Mouse (Mus musculus) common myeloid progenitor, adult 5-6 weeks (primary cell): ENCODE measurements around the gene AC124502.3. TPM values are rescaled to one million over a fixed set of nuclear protein-coding genes. Genes with fewer than 3 reads are reported as not detected.

Experiments used
- ATAC-seq: replicated peaks from 2 replicates; pipeline ENCODE4 v1.8.0; 2016; ENCODE audit warnings: low read depth, mild to moderate bottlenecking, moderate TSS enrichment, inconsistent platforms; ENCODE audit not compliant: poor library complexity, severe bottlenecking
- total RNA-seq: library from RNA; stranded (forward); fragments of 200-1000, 187-1606 nt; gene quantifications from 2 replicates; pipeline ENCODE4 v1.2.3, GENCODE M21; 2017

AC124502.3 gene
- total RNA-seq, 1 experiment from 2014 or later: not detected

DNA sequence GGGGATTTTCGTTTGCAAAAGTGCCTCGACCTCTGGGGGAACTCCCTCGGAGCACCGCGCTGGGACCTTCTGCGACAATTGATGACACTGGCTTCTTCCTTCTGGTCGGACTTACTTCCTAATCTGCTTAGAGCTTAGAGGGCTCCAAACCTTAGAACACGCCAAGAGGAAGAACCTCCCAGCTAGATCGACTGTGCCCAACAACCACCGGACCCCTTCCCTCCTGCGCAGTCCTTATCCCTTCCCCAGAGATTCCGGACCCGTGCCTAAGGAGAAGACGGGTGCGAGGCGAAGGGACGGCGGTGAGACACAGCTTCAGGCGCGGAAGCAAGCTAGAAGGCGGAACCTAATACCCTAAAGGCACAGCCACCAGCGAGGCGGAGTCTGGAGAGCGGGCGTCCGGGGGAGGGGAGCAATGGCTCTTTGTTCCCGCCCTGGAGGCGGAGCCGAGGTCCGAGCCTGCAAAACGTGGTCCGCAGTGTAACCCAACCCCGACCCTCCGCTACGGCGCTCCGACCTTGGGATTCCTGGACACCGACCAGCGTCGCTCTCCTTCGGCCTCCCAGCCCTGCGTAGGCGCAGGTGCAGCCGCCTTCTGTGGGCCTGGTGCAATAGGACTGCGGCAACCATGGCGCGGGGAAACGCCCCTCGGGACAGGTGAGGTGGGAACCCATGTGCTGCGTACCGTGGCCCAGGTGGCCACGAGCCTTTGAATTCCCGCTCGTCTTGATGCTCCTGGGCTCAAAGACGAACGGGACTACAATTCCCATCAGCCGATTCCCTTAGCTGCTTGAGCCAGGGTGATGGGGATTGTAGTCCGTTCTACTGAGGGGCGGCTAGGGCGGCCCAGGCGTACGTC lies 14.8 kb upstream of the AC124502.3 start, which contains the start of gene Slc29a2:
Gene Slc29a2, plus strand, starts transcription at position 240 of the 859 bp plus-strand sequence.
- ATAC-seq: peak; percentile 97

DNA sequence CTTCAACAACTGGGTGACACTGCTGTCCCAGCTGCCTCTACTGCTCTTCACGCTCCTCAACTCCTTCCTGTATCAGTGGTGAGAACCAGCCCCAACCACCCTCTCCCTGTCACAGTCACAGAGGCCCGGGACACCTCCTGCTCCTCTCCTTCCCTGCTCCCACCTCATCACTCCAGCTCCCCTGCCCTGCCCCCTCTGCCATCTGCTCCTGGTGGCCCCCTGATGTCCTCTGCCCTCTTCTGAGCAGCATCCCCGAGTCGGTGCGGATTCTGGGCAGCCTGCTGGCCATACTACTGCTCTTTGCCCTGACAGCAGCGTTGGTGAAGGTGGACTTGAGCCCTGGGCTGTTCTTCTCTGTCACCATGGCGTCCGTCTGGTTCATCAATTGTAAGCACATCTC lies 12.6 kb upstream of the AC124502.3 start:
- no peak for ATAC-seq

DNA sequence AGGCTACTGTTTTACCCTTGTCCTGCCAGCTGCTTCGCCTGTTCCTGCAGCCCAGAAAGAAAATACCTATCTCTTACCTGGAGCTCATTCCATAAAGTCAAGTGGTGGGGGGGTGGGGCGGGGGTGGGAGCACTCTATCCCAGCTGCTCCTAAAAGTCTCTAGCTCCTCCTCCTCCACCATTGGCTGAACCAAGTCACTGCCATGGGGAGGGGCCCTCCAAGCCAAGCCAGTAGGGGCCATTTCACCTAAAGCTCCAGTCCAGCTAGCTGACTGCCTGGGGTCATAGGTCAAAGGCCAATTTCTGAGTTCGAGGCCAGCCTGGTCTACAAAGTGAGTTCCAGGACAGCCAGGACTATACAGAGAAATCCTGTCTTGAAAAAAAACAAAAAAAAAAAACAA lies 6.0 kb upstream of the AC124502.3 start:
- ATAC-seq: no peak

DNA sequence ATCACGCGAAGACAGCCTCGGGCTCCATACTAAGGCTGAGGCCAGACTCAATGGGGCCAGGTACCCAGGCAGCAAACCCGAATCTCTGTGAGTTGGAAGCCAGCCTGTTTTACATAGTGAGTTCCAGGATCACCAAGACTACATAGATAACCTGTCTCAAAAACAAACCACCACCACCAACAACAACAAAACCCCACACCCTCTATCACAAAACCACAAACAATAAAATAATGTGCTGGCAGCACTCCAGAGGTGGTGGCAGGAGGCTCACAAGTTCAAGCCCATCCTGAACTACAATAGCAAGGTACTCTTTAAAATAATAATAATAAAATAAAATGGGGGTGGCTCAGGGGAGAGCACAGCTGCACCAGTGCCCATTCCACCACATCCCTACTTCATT lies 2.1 kb upstream of the AC124502.3 start:
- no peak for ATAC-seq

GRCm38 (mm10) chr19:5037678-5038571 lies 766 bp upstream of the AC124502.3 start:
- ATAC-seq: no peak

- no peak for ATAC-seq
Observed at GRCm38 (mm10) chr19:5039301-5040114, 817 bp downstream of the AC124502.3 start.

- peak; percentile 77 for ATAC-seq
Observed at GRCm38 (mm10) chr19:5040862-5041523, 2.3 kb downstream of the AC124502.3 start, which contains the start of gene Brms1. TSS of gene Brms1 (plus strand) at chr19:5041354.

DNA sequence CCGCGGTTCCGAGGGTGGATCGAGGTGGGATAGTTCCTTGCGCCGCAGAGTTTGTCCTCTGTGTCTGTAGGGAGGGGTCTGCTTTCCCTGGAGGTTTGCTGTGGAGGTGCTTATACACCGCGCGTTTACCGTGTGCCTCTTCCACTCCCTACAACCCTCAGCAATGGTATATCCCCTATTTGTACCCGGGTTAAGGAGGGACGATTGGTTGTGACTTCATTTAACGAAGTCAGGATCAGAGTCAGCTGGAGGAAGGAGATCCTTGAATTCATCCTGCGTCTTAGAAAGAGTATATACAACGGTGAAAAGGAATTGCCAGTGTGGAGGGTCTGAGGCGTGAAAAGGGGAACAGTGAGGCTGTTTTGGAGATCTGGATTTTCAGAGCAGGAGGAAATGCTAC lies 2.9 kb downstream of the AC124502.3 start:
- no peak for ATAC-seq

DNA sequence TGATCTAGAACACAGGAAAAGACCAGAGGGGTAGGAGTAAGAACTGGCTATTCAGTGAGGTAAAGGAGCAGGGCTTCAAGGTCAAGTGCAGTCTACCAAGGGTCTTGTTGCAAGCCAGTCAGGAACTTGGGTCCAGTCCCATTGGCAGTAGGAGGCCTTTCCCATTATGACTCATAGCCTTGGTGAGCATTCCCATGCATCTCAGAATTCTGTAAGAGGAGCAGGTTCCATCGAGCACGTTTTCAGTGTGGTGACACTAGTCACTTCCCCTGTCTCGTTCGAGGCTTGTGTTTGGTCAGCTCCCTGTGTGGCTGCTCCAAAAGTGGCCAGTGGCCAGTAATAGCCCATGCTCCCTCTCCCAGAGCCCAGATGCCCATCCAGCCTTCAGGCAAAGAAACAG lies 6.8 kb downstream of the AC124502.3 start:
- no peak for ATAC-seq

- ATAC-seq: no peak
Observed at GRCm38 (mm10) chr19:5048138-5049056, 9.7 kb downstream of the AC124502.3 start.

- no peak for ATAC-seq
Observed at GRCm38 (mm10) chr19:5049325-5049724, 10.6 kb downstream of the AC124502.3 start.

DNA sequence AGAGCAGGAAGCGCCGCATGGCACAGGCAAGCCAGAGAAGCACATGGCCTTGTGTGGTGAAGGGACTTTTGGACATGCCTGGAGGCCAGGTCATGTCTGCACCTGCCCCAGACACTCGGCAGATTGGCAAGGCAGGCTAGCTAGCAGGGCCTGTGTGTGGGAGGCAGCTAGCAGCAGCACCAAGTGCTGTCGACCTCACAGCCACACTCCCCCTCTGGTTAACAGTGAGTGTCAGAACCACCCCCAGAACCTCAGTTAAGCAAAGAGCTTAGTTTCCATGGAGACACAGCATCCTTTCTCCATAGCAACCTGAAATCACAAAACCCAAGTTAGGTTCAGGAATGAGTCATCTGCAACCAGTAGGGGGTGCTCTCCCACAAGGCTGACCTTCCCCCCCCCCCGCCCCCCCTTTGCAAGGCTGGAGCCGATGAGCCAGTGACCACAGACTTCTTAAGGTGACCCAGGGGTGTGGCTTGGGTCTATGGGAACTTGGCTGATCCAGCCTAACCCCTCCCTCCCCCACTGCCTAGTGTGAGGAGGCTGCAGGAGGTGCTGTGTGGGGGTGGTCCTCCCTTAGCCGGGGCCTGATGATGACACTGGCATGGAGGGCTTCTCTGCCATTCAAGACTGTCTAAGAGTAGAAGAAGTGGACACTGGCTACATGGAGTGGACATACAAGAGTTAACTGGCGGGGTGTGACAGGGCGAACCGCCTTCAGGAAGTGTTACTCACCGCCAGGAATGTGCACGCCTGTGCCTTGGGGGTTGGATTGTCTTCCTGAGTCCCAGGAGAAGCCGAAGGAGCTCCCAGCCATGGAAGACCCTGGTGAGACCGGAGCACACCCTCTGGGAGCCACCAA lies 11.6 kb downstream of the AC124502.3 start, which contains the start of gene Rin1:
Gene Rin1, plus strand, starts transcription at position 435 of the 859 bp plus-strand sequence.
- ATAC-seq: peak; percentile 27

- ATAC-seq: 0 out of 2 replicates have a peak, but pooled peaks have one; percentile 16
Observed at GRCm38 (mm10) chr19:5051031-5051430, 12.3 kb downstream of the AC124502.3 start.

GRCm38 (mm10) chr19:5051515-5051914 lies 12.8 kb downstream of the AC124502.3 start:
- ATAC-seq: no peak

DNA sequence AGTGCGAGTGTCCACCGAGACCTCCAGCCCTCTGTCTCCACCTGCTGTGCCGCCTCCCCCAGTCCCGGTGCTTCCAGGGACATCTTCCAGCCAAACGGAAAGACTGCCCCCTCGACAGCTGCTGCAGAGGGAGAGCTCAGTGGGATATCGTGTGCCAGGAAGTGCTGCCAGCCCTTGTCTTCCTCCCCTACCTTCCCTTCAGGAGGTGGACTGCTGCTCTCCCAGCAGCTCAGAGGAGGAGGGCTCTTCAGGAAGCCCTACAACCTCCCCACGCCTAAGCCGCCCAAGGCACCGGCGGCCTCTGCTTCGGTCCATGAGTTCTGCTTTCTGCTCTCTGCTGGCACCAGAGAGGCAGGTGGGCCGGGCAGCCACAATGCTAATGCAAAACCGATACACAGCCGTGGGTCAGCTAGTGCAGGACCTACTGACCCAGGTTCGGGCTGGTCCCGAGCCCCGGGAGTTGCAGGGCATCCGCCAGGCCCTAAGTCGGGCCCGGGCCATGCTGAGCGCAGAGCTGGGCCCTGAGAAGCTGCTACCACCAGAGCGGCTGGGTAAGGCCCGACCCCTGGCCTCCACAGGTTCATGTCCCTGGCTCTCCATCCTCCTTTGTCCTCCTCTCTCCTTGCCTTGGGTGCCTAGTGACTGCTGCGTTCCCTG lies 13.6 kb downstream of the AC124502.3 start:
- no peak for ATAC-seq

DNA sequence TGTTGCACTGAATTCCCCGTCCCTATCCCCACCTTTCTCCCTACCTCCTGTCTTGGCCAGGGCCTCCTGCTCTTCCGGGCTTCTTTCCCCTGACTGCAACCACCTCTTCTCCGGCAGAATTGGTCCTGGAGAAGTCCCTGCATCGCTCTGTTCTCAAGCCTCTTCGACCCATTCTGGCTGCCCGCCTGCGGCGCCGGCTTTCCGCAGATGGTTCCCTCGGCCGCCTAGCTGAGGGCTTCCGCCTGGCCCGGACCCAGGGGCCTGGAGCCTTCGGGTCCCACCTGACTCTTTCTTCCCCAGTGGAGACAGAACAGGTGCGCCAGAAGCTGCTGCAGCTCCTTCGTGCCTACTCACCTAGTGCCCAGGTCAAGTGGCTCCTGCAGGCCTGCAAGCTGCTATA lies 14.2 kb downstream of the AC124502.3 start:
- no peak for ATAC-seq

DNA sequence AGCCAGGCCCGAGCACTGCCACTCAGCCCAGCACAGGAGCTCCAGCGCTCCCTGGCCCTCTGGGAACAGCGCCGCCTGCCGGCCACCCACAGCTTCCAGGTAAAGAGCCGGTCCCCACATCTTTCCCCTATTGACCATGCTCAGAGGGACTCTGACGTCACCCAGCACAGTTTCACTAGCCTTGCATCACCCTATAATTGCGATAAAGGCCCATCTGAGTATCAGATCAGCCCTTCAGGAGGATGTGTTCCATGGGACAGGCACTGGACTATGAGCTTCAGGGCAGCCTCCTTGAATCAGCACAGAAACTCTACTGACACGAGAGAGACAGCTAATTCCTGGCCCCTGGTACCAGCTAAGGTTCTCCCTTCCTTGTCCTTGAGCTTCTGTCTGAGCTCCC lies 15.2 kb downstream of the AC124502.3 start:
- peak; percentile 40; the same call in 1 of the 2 replicates for ATAC-seq
